Mouse (Mus musculus): ENCODE results near the gene Krr1. TPM values are rescaled to one million over a fixed set of nuclear protein-coding genes. Genes with fewer than 3 reads are reported as not detected.
"Not testable (repeated sequence)": the region's sequence is repeated elsewhere in the genome, so short reads cannot be mapped to it uniquely, and the experiment has no call there.

Gene Krr1
- polyA plus RNA-seq, 1 experiment from 2014 or later, result 32.0 TPM

- DNase-seq (ENCODE audit: low spot score), result no peak
- no peak for ATAC-seq (replicated peaks; ENCODE audit: low FRiP score, low read depth)
Measured at GRCm38 (mm10) chr10:112002544-112003215, 30.2 kb downstream of the Krr1 start, which contains the start of gene Glipr1. Gene Glipr1 (minus strand): TSS chr10:112002631.

GRCm38 (mm10) chr10:112009511-112009910 lies 37.0 kb downstream of the Krr1 start:
- H3K9me3 ChIP-seq (replicated peaks; ENCODE audit: low read length); H3K9ac ChIP-seq (ENCODE audit: low read depth, low read length); H3K27me3 ChIP-seq (ENCODE audit: insufficient read depth, low read length); H3K4me2 ChIP-seq (ENCODE audit: low read length); ATAC-seq (replicated peaks; ENCODE audit: low FRiP score, low read depth); H3K4me1 ChIP-seq (replicated peaks; ENCODE audit: insufficient read depth, low read length); DNase-seq (ENCODE audit: low spot score); H3K4me3 ChIP-seq (replicated peaks; ENCODE audit: low read depth, low read length); H3K36me3 ChIP-seq (ENCODE audit: insufficient read depth, low read length); H3K27ac ChIP-seq: not testable (repeated sequence)
- 75% methylated on average over 1 of the region's 1 CpGs for WGBS

More at GRCm38 (mm10) chr10:112002544-112003215, 30.2 kb downstream of the Krr1 start, which contains the start of gene Glipr1:
- H3K4me2 ChIP-seq (ENCODE audit: low read length), result no peak within 1 kb of the TSS
- TF ChIP-seq CTCF (IDR thresholded peaks at IDR 0.05; ENCODE audit: low read depth), result no peak
- H3K4me1 ChIP-seq (replicated peaks; ENCODE audit: insufficient read depth, low read length), result no peaks in the 10 kb centered on the region
- H3K4me3 ChIP-seq (replicated peaks; ENCODE audit: low read depth, low read length), result no peak within 1 kb of the TSS
- H3K27ac ChIP-seq, result no peak within 1 kb of the TSS
- no peaks in the 10 kb centered on the region for H3K36me3 ChIP-seq (ENCODE audit: insufficient read depth, low read length)
- no peak within 1 kb of the TSS for H3K9ac ChIP-seq (ENCODE audit: low read depth, low read length)
- H3K9me3 ChIP-seq (replicated peaks; ENCODE audit: low read length), result no peaks in the 10 kb centered on the region
- WGBS, result 64% methylated on average over 9 of the region's 9 CpGs
- H3K27me3 ChIP-seq (ENCODE audit: insufficient read depth, low read length), result no peaks in the 10 kb centered on the region

- 70% methylated on average over 2 of the region's 2 CpGs for WGBS
Measured at GRCm38 (mm10) chr10:112023585-112023984, 51.1 kb downstream of the Krr1 start.

GRCm38 (mm10) chr10:112028689-112029088 lies 56.2 kb downstream of the Krr1 start:
- 82% methylated on average over 3 of the region's 3 CpGs for WGBS

More at GRCm38 (mm10) chr10:112023585-112023984, 51.1 kb downstream of the Krr1 start:
- no peaks in the 10 kb centered on the region for H3K9me3 ChIP-seq (replicated peaks; ENCODE audit: low read length)
- no peaks in the 10 kb centered on the region for H3K4me1 ChIP-seq (replicated peaks; ENCODE audit: insufficient read depth, low read length)
- no peak overlapping the region for H3K27ac ChIP-seq
- H3K36me3 ChIP-seq (ENCODE audit: insufficient read depth, low read length), result no peaks in the 10 kb centered on the region
- DNase-seq (ENCODE audit: low spot score), result no peak
- H3K4me2 ChIP-seq (ENCODE audit: low read length), result no peak overlapping the region
- H3K9ac ChIP-seq (ENCODE audit: low read depth, low read length), result no peak overlapping the region
- no peak overlapping the region for H3K4me3 ChIP-seq (replicated peaks; ENCODE audit: low read depth, low read length)
- no peak for ATAC-seq (replicated peaks; ENCODE audit: low FRiP score, low read depth)
- no peaks in the 10 kb centered on the region for H3K27me3 ChIP-seq (ENCODE audit: insufficient read depth, low read length)
- no peak for TF ChIP-seq CTCF (IDR thresholded peaks at IDR 0.05; ENCODE audit: low read depth)

More at GRCm38 (mm10) chr10:112028689-112029088, 56.2 kb downstream of the Krr1 start:
- not testable (repeated sequence) for DNase-seq (ENCODE audit: low spot score); H3K4me2 ChIP-seq (ENCODE audit: low read length); H3K27ac ChIP-seq; H3K4me1 ChIP-seq (replicated peaks; ENCODE audit: insufficient read depth, low read length); H3K27me3 ChIP-seq (ENCODE audit: insufficient read depth, low read length); ATAC-seq (replicated peaks; ENCODE audit: low FRiP score, low read depth); H3K9ac ChIP-seq (ENCODE audit: low read depth, low read length); H3K36me3 ChIP-seq (ENCODE audit: insufficient read depth, low read length); H3K9me3 ChIP-seq (replicated peaks; ENCODE audit: low read length); H3K4me3 ChIP-seq (replicated peaks; ENCODE audit: low read depth, low read length)

Other genes starting within 250 kb of the Krr1 start
- 1.3 and 2.4 TPM in 2 replicates for gene Glipr1, start 30.0 kb downstream of the Krr1 start, polyA plus RNA-seq (2015; fragmentation: Nextera tagmentation; extraction: Ambion mirVana)
- not detected in 2 replicates for gene Glipr1l1, start 87.5 kb downstream of the Krr1 start, polyA plus RNA-seq (2015; fragmentation: Nextera tagmentation; extraction: Ambion mirVana)
- gene Glipr1l2, start 110.7 kb downstream of the Krr1 start, polyA plus RNA-seq (2015; fragmentation: Nextera tagmentation; extraction: Ambion mirVana), result not detected in 2 replicates
- not detected in 2 replicates for gene Glipr1l3, start 187.7 kb downstream of the Krr1 start, polyA plus RNA-seq (2015; fragmentation: Nextera tagmentation; extraction: Ambion mirVana)
- gene Caps2, start 191.0 kb downstream of the Krr1 start, polyA plus RNA-seq (2015; fragmentation: Nextera tagmentation; extraction: Ambion mirVana), result 0.98 and 1.0 TPM in 2 replicates

All from kidney, postnatal 0 days (tissue).